Mouse (Mus musculus): ENCODE measurements around the gene Olfm2. TPM values are rescaled to one million over a fixed set of nuclear protein-coding genes. Genes with fewer than 3 reads are reported as not detected.

Olfm2 gene
- polyA plus RNA-seq, 1 experiment from 2014 or later: 251 TPM

DNA sequence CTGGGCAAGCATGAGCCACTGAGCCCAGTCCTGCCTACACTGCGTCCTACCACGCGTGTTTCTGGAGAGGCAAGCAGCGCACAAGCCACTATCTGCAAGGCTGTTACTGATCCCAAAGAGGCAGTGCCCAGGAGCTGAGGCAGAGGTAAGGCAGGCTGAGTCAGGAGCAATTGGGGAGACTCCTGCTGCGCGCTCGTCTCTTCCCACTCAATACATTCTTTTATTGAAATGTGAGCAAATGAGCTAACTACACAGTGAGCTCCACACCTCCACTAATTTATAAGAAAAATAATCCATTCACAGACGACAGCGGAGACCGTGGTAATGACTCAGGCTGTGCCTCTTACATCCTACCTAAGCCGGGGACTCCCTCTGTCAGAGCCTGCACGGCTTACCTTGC is 68.3 kb downstream of the Olfm2 start:
- H3K9ac ChIP-seq (ENCODE audit: low read depth, low read length): no peak overlapping the region
- no peak overlapping the region for H3K4me3 ChIP-seq (ENCODE audit: low read depth, low read length)
- H3K4me1 ChIP-seq (ENCODE audit: control insufficient read depth, insufficient read depth, low read length): peaks cover 2% of the 10 kb centered on the region; the same call in 1 of the 2 replicates
- ATAC-seq: no peak
- H3K9me3 ChIP-seq (replicated peaks; ENCODE audit: control insufficient read depth, low read length, poor library complexity, severe bottlenecking): no peaks in the 10 kb centered on the region
- no peak overlapping the region for H3K4me2 ChIP-seq (ENCODE audit: low read length)
- no peak overlapping the region for H3K27ac ChIP-seq (ENCODE audit: low read length)
- H3K27me3 ChIP-seq (ENCODE audit: control insufficient read depth, insufficient read depth, low read depth, low read length): no peaks in the 10 kb centered on the region
- 86% methylated on average over 12 of the region's 12 CpGs for WGBS
- no peaks in the 10 kb centered on the region; the same call in 1 of the 2 replicates for H3K36me3 ChIP-seq (ENCODE audit: control insufficient read depth, insufficient read depth, low read length)

DNA sequence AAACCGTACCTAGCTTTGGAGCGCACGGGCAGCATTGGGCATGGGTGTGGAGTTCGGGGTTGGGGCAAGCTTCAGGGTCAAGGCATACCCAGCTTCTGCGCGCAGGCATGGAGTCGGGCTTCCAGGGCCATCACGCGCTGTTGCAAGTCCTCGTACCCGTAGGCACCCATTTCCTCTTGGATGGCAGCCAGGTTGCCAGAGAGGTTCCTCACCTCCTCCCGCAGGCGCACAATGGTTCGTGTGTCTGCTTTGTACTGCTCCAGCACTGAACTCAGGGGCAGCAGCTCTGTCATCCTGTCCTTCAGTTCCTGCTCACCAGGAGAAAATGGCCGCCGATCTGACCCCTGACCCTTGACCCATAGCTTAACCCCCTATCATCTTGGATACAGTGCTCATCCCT is 74.1 kb downstream of the Olfm2 start:
- ATAC-seq: no peak
- WGBS: 86% methylated on average over 16 of the region's 16 CpGs
- no peak overlapping the region for H3K4me3 ChIP-seq (ENCODE audit: low read depth, low read length)

DNA sequence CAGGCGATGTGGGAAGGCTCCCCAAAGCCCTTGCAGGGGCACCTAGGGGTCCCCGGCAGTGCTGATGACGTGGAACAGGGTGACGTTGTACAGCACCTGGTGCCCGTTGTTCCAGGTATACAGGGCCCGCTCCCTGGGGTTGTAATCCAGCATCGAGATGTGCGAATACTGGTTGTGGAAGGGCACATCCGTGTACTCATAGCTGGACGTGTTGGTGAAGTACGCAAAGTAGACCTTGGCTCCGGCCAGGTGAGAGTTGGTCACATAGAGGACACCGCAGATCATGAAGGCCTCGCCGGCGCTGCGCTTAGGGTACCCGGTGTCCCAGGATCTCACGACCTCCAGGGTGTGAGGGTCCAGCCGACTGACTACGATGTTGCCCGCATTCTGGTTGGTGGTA is 78.1 kb downstream of the Olfm2 start:
- H3K27me3 ChIP-seq (ENCODE audit: control insufficient read depth, insufficient read depth, low read depth, low read length): no peaks in the 10 kb centered on the region
- no peak overlapping the region for H3K4me3 ChIP-seq (ENCODE audit: low read depth, low read length)
- H3K36me3 ChIP-seq (ENCODE audit: control insufficient read depth, insufficient read depth, low read length): peaks cover 12% of the 10 kb centered on the region; the same call in 1 of the 2 replicates
- H3K27ac ChIP-seq (ENCODE audit: low read length): no peak overlapping the region
- no peak for ATAC-seq
- 96% methylated on average over 22 of the region's 22 CpGs for WGBS
- H3K4me2 ChIP-seq (ENCODE audit: low read length): no peak overlapping the region
- H3K9ac ChIP-seq (ENCODE audit: low read depth, low read length): no peak overlapping the region
- peaks cover 16% of the 10 kb centered on the region for H3K4me1 ChIP-seq (ENCODE audit: control insufficient read depth, insufficient read depth, low read length)
- no peaks in the 10 kb centered on the region for H3K9me3 ChIP-seq (replicated peaks; ENCODE audit: control insufficient read depth, low read length, poor library complexity, severe bottlenecking)

More for the DNA sequence above, 74.1 kb downstream of the Olfm2 start:
- Histone ChIP-seq H3K4me1 (ENCODE audit: control insufficient read depth, insufficient read depth, low read length) (no peaks in the 10 kb centered on the region), H3K27me3 (ENCODE audit: control insufficient read depth, insufficient read depth, low read depth, low read length) (no peaks in the 10 kb centered on the region), H3K27ac (ENCODE audit: low read length) (no peak overlapping the region), H3K9ac (ENCODE audit: low read depth, low read length) (no peak overlapping the region), H3K9me3 (replicated peaks; ENCODE audit: control insufficient read depth, low read length, poor library complexity, severe bottlenecking) (no peaks in the 10 kb centered on the region), H3K36me3 (ENCODE audit: control insufficient read depth, insufficient read depth, low read length) (peaks cover 9% of the 10 kb centered on the region; the same call in 1 of the 2 replicates), H3K4me2 (ENCODE audit: low read length) (no peak overlapping the region)

DNA sequence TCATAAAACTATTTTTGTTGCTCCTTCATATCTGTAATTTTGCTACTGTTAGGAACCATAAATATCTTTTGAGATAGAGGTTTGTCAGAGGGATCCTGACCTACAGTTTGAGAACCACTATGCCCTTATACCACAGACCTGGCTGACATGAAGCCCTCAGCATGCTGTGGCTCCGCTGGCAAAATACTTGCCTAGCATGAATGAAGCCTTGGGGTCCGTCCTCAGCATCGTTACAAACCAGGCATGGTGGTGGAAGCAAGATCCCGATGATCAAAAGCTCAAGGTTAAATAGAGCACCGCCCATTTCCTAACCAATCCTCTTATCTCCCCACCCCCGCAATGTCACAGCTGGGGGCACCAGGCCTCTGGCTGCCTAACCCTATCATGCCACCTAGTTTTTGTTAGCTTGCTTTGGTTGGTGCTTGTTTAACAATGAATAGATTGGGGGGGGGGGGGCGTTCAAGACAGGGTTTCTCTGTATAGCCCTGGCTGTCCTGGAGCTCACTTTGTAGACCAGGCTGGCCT is 79.6 kb downstream of the Olfm2 start:
- H3K27me3 ChIP-seq (ENCODE audit: control insufficient read depth, insufficient read depth, low read depth, low read length): no peaks in the 10 kb centered on the region
- WGBS: 10% methylated on average over 6 of the region's 7 CpGs
- peaks cover 16% of the 10 kb centered on the region for H3K4me1 ChIP-seq (ENCODE audit: control insufficient read depth, insufficient read depth, low read length)
- no peak overlapping the region for H3K4me2 ChIP-seq (ENCODE audit: low read length)
- H3K36me3 ChIP-seq (ENCODE audit: control insufficient read depth, insufficient read depth, low read length): peaks cover 22% of the 10 kb centered on the region
- H3K9me3 ChIP-seq (replicated peaks; ENCODE audit: control insufficient read depth, low read length, poor library complexity, severe bottlenecking): no peaks in the 10 kb centered on the region
- H3K9ac ChIP-seq (ENCODE audit: low read depth, low read length): no peak overlapping the region
- H3K4me3 ChIP-seq (ENCODE audit: low read depth, low read length): no peak overlapping the region
- H3K27ac ChIP-seq (ENCODE audit: low read length): no peak overlapping the region
- ATAC-seq: no peak

DNA sequence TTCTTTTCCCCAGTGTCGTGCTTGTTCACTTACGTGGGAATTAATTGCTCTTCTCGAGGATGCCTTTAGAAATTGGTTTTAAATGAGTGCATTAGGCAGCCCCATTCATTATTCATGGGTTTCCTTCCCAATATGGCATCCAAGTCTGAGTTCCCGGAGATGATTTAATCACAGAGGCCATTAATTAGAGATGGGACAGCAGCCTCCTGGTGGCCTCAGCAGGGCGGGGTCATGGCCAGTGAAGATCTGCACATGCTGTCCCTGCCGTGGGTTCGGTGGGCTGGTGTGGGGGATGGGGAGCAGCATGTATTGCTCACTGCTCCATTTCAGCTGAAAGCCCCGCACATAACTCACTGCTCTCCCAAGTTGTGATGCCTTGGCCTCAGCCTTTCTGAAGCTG is 80.2 kb downstream of the Olfm2 start:
- Histone ChIP-seq H3K27me3 (ENCODE audit: control insufficient read depth, insufficient read depth, low read depth, low read length) (no peaks in the 10 kb centered on the region), H3K36me3 (ENCODE audit: control insufficient read depth, insufficient read depth, low read length) (peaks cover 22% of the 10 kb centered on the region), H3K4me2 (ENCODE audit: low read length) (no peak overlapping the region), H3K9ac (ENCODE audit: low read depth, low read length) (no peak overlapping the region), H3K27ac (ENCODE audit: low read length) (peak overlapping the region; percentile 12; the same call in 1 of the 2 replicates), H3K4me3 (ENCODE audit: low read depth, low read length) (no peak overlapping the region), H3K4me1 (ENCODE audit: control insufficient read depth, insufficient read depth, low read length) (peaks cover 16% of the 10 kb centered on the region), H3K9me3 (replicated peaks; ENCODE audit: control insufficient read depth, low read length, poor library complexity, severe bottlenecking) (no peaks in the 10 kb centered on the region)
- ATAC-seq: no peak
- 9% methylated on average over 8 of the region's 8 CpGs for WGBS

DNA sequence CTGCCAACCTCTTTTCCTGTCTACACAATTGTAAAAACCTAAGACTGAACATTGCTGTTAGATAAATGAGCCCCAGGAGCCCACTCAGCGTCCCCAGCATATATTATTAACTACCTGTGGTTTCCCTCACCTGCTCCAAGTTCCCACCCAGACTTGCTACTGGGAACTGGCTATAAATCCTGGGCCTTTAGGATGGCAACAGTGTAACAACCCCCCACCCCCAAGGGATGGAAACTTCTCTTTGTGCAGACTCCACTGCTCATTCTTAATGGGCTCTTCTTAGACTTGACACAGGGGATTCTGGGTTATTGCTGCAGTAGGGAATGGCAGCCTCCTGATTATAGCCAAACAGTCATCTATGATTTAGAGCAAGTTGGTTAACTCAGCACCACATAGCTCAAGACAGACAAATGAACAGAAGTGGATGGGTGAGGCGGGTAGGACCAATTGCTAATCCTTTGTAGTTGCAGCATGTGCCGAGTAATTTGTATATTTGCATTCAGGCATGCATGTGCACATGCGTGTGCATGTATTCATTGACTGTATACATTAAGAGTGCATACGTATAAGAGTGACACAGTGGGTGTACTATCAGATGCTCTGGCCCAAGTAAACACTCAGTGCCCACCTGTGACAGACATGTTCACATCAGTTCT is 81.0 kb downstream of the Olfm2 start:
- no peak for ATAC-seq
- peak overlapping the region; percentile 67 for H3K27ac ChIP-seq (ENCODE audit: low read length)
- no peak overlapping the region for H3K4me2 ChIP-seq (ENCODE audit: low read length)
- H3K4me1 ChIP-seq (ENCODE audit: control insufficient read depth, insufficient read depth, low read length): peaks cover 16% of the 10 kb centered on the region
- no peak overlapping the region for H3K9ac ChIP-seq (ENCODE audit: low read depth, low read length)
- no peak overlapping the region for H3K4me3 ChIP-seq (ENCODE audit: low read depth, low read length)
- WGBS: 71% methylated on average over 5 of the region's 5 CpGs
- no peaks in the 10 kb centered on the region for H3K27me3 ChIP-seq (ENCODE audit: control insufficient read depth, insufficient read depth, low read depth, low read length)
- H3K9me3 ChIP-seq (replicated peaks; ENCODE audit: control insufficient read depth, low read length, poor library complexity, severe bottlenecking): no peaks in the 10 kb centered on the region
- peaks cover 18% of the 10 kb centered on the region for H3K36me3 ChIP-seq (ENCODE audit: control insufficient read depth, insufficient read depth, low read length)

DNA sequence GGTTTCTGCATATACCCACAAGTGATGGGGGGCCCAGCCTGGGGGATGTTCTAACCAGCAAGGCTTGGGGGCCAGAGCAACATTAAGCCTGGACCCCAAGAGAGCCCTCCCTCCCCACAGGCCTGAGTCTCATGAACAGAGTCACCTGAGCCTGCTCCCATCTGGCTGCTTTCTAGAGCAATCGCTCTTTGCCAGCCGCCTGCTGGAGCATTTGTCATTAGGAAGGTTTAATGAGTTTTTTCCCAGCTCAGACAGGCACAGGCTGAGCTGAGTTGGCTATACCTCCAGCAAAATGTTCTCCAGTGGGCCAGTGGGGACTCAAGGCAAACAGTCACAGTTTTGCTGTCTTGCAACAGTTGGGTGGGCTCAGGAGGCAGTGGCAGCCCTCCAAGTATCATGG is 81.8 kb downstream of the Olfm2 start:
- Histone ChIP-seq H3K27ac (ENCODE audit: low read length) (peak overlapping the region; percentile 67), H3K9ac (ENCODE audit: low read depth, low read length) (no peak overlapping the region), H3K4me3 (ENCODE audit: low read depth, low read length) (no peak overlapping the region), H3K9me3 (replicated peaks; ENCODE audit: control insufficient read depth, low read length, poor library complexity, severe bottlenecking) (no peaks in the 10 kb centered on the region), H3K4me1 (ENCODE audit: control insufficient read depth, insufficient read depth, low read length) (peaks cover 16% of the 10 kb centered on the region), H3K27me3 (ENCODE audit: control insufficient read depth, insufficient read depth, low read depth, low read length) (no peaks in the 10 kb centered on the region), H3K36me3 (ENCODE audit: control insufficient read depth, insufficient read depth, low read length) (peaks cover 18% of the 10 kb centered on the region), H3K4me2 (ENCODE audit: low read length) (no peak overlapping the region)
- 58% methylated on average over 2 of the region's 2 CpGs for WGBS
- no peak; the same call in 1 of the 2 replicates for ATAC-seq

DNA sequence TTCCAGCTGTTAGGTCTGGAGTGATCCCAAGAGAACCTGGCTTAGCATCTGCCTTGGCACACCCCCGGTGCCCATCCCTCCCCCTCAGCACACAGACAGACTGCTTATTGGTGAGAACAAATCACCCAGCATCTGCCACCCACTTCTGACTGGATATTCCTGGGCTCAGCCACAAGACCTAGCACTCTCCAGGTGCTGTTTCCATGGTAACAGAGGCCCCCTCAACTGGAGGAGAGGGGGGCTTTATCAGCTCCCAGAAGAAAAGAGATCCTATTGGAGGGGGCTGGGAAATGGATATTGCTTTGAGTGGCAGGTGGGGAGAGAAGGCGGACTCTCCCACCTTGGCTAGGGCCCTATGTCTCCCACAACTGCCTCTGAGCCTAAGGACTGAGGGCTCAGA is 82.2 kb downstream of the Olfm2 start:
- Histone ChIP-seq H3K36me3 (ENCODE audit: control insufficient read depth, insufficient read depth, low read length) (peaks cover 18% of the 10 kb centered on the region), H3K9me3 (replicated peaks; ENCODE audit: control insufficient read depth, low read length, poor library complexity, severe bottlenecking) (no peaks in the 10 kb centered on the region), H3K4me3 (ENCODE audit: low read depth, low read length) (no peak overlapping the region), H3K27ac (ENCODE audit: low read length) (peak overlapping the region; percentile 67), H3K9ac (ENCODE audit: low read depth, low read length) (peak overlapping the region; percentile 47; the same call in 1 of the 2 replicates), H3K27me3 (ENCODE audit: control insufficient read depth, insufficient read depth, low read depth, low read length) (no peaks in the 10 kb centered on the region), H3K4me1 (ENCODE audit: control insufficient read depth, insufficient read depth, low read length) (peaks cover 16% of the 10 kb centered on the region), H3K4me2 (ENCODE audit: low read length) (no peak overlapping the region)
- WGBS: 79% methylated on average over 2 of the region's 2 CpGs
- ATAC-seq: peak; percentile 55

DNA sequence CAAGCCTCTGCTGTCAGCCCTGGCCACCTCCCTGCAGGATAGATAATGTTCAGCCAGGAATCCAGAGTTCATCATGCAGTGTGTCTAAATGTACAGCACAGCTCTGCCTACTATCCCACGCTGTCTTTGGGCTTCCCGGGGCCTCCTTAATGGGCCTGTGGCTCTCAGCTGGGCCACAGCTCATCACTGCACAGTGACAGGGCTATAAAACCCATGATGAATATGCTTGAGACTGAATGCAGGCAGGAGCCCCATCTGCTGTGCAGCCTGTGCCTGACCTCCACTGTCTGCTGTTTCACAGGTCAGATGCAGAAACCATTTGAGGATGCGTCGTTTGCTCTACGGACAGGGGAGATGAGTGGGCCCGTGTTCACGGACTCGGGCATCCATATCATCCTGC is 83.3 kb downstream of the Olfm2 start:
- no peaks in the 10 kb centered on the region for H3K9me3 ChIP-seq (replicated peaks; ENCODE audit: control insufficient read depth, low read length, poor library complexity, severe bottlenecking)
- 71% methylated on average over 8 of the region's 8 CpGs for WGBS
- no peak overlapping the region for H3K4me2 ChIP-seq (ENCODE audit: low read length)
- H3K27me3 ChIP-seq (ENCODE audit: control insufficient read depth, insufficient read depth, low read depth, low read length): no peaks in the 10 kb centered on the region
- peaks cover 16% of the 10 kb centered on the region for H3K36me3 ChIP-seq (ENCODE audit: control insufficient read depth, insufficient read depth, low read length)
- no peak overlapping the region for H3K4me3 ChIP-seq (ENCODE audit: low read depth, low read length)
- no peak for ATAC-seq
- H3K9ac ChIP-seq (ENCODE audit: low read depth, low read length): no peak overlapping the region
- H3K27ac ChIP-seq (ENCODE audit: low read length): peak overlapping the region; percentile 67; the same call in 1 of the 2 replicates
- peaks cover 16% of the 10 kb centered on the region for H3K4me1 ChIP-seq (ENCODE audit: control insufficient read depth, insufficient read depth, low read length)
